Mouse (Mus musculus) embryonic fibroblast, embryonic 13.5 days (primary cell): ENCODE data around the gene Scn4a. TPM values are rescaled to one million over a fixed set of nuclear protein-coding genes. Genes with fewer than 3 reads are reported as not detected.
"Not testable (repeated sequence)": the region's sequence is repeated elsewhere in the genome, so short reads cannot be mapped to it uniquely, and the experiment has no call there.

Source experiments
- H3K27ac ChIP-seq: 2 replicates; pipeline ENCODE4 v1.5.1; 2012; ENCODE audit warnings: low read length, control low read depth, inconsistent platforms; ENCODE audit not compliant: insufficient read depth
- H3K4me1 ChIP-seq: 2 replicates; pipeline ENCODE4 v1.6.1; 2011; ENCODE audit warnings: low read length; ENCODE audit not compliant: control insufficient read depth, insufficient read depth
- H3K4me3 ChIP-seq: 2 replicates; pipeline ENCODE4 v1.5.1; 2011; ENCODE audit warnings: mild to moderate bottlenecking, control low read depth, low read length; ENCODE audit not compliant: insufficient read depth
- CTCF ChIP-seq: IDR thresholded peaks from 2 replicates; pipeline ENCODE4 v1.5.1; 2011; ENCODE audit warnings: mild to moderate bottlenecking, control low read depth, low read length, moderate library complexity, borderline replicate concordance; ENCODE audit not compliant: insufficient read depth
- POLR2A ChIP-seq: IDR thresholded peaks from 2 replicates; pipeline ENCODE4 v1.6.1; 2011; ENCODE audit warnings: low read depth, mild to moderate bottlenecking, control low read depth, low read length, moderate library complexity
- polyA plus RNA-seq: library from polyadenylated mRNA; stranded (reverse); fragments of >200 nt; gene quantifications from 2 replicates; pipeline ENCODE4 v1.2.4, GENCODE M21; 2011; ENCODE audit warnings: low read depth; ENCODE audit not compliant: missing spikeins, insufficient read length

Scn4a gene
- polyA plus RNA-seq, 1 experiment: not detected

GRCm38 (mm10) chr11:106364712-106365111 is 11.6 kb upstream of the Scn4a start:
- TF ChIP-seq CTCF (no peak), POLR2A (no peak)
- Histone ChIP-seq H3K4me1 (no peaks in the 10 kb centered on the region), H3K4me3 (no peak overlapping the region), H3K27ac (no peak overlapping the region)

- Histone ChIP-seq H3K4me3 (no peak overlapping the region), H3K27ac (no peak overlapping the region), H3K4me1 (no peaks in the 10 kb centered on the region)
- no peak for TF ChIP-seq POLR2A
- TF ChIP-seq CTCF: no peak
Observed at GRCm38 (mm10) chr11:106359350-106359749, 6.3 kb upstream of the Scn4a start.

GRCm38 (mm10) chr11:106355382-106356128 is 2.5 kb upstream of the Scn4a start:
- no peak overlapping the region for H3K4me3 ChIP-seq
- H3K27ac ChIP-seq: no peak overlapping the region
- TF ChIP-seq CTCF: no peak
- TF ChIP-seq POLR2A: no peak
- no peaks in the 10 kb centered on the region for H3K4me1 ChIP-seq

GRCm38 (mm10) chr11:106354181-106354580 is 1.1 kb upstream of the Scn4a start:
- H3K4me1 ChIP-seq: no peaks in the 10 kb centered on the region
- TF ChIP-seq CTCF (no peak), POLR2A (no peak)
- no peak overlapping the region for H3K27ac ChIP-seq
- H3K4me3 ChIP-seq: no peak overlapping the region

GRCm38 (mm10) chr11:106351941-106352340 is 1.1 kb downstream of the Scn4a start:
- TF ChIP-seq POLR2A: no peak
- TF ChIP-seq CTCF: no peak
- no peak overlapping the region for H3K27ac ChIP-seq
- H3K4me3 ChIP-seq: no peak overlapping the region
- no peaks in the 10 kb centered on the region for H3K4me1 ChIP-seq

- Histone ChIP-seq H3K27ac (no peak overlapping the region), H3K4me1 (no peaks in the 10 kb centered on the region), H3K4me3 (no peak overlapping the region)
- TF ChIP-seq POLR2A (no peak), CTCF (no peak)
Observed at GRCm38 (mm10) chr11:106351253-106351652, 1.8 kb downstream of the Scn4a start.

GRCm38 (mm10) chr11:106350853-106351252 is 2.2 kb downstream of the Scn4a start:
- TF ChIP-seq CTCF (no peak), POLR2A (no peak)
- no peak overlapping the region for H3K27ac ChIP-seq
- H3K4me3 ChIP-seq: no peak overlapping the region
- H3K4me1 ChIP-seq: no peaks in the 10 kb centered on the region

GRCm38 (mm10) chr11:106349772-106350171 is 3.3 kb downstream of the Scn4a start:
- no peak overlapping the region for H3K4me3 ChIP-seq
- TF ChIP-seq POLR2A (no peak), CTCF (no peak)
- H3K4me1 ChIP-seq: no peaks in the 10 kb centered on the region
- H3K27ac ChIP-seq: no peak overlapping the region

- TF ChIP-seq CTCF (no peak), POLR2A (no peak)
- H3K4me1 ChIP-seq: no peaks in the 10 kb centered on the region
- H3K27ac ChIP-seq: no peak overlapping the region
- H3K4me3 ChIP-seq: no peak overlapping the region
Observed at GRCm38 (mm10) chr11:106344910-106345309, 8.2 kb downstream of the Scn4a start.

- no peak overlapping the region for H3K4me3 ChIP-seq
- H3K27ac ChIP-seq: no peak overlapping the region
- H3K4me1 ChIP-seq: no peaks in the 10 kb centered on the region
- no peak for TF ChIP-seq POLR2A
- TF ChIP-seq CTCF: no peak
Observed at GRCm38 (mm10) chr11:106340990-106341520, 12.0 kb downstream of the Scn4a start.

GRCm38 (mm10) chr11:106339323-106339722 is 13.8 kb downstream of the Scn4a start:
- not testable (repeated sequence) for H3K27ac ChIP-seq, H3K4me3 ChIP-seq, H3K4me1 ChIP-seq
